Mouse (Mus musculus) splenic B cell, adult 2 months (primary cell): ENCODE results near the gene Chic2.

Source experiments
- DNase-seq: peaks from one replicate; pipeline ENCODE4 v3.0.0-alpha.2; 2011; ENCODE audit warnings: low read depth, low spot score
- H3K27me3 ChIP-seq: 2 replicates; pipeline ENCODE4 v1.6.1; 2012; ENCODE audit warnings: mild to moderate bottlenecking, low read length, moderate library complexity, mixed read lengths; ENCODE audit not compliant: control insufficient read depth, poor library complexity, insufficient read depth, severe bottlenecking
- H3K36me3 ChIP-seq: 2 replicates; pipeline ENCODE4 v1.6.1; 2012; ENCODE audit warnings: mild to moderate bottlenecking, low read length, moderate library complexity, mixed read lengths; ENCODE audit not compliant: control insufficient read depth, poor library complexity, insufficient read depth, severe bottlenecking

Gene Chic2

DNA sequence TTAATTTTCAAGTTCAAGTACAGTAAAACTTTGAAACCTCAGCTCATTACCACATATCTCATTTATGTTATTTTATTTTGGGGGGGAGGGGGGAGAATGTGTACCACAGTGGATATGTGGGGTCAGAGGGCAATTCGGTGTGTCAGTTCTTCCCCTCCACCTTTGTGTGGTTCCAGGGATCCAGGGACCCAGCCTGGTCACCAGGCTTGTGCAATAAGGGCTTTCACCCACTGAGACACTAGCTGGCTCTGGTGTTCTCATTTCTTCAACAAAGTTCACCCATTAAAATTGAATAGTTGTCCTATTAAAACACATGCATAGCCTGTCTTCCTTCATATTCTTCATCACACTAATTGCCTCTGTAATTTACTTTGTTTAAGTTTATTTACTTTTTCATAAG, 5.3 kb downstream of the Chic2 start:
- DNase-seq: no peak
- no peaks in the 10 kb centered on the region for H3K36me3 ChIP-seq
- no peaks in the 10 kb centered on the region for H3K27me3 ChIP-seq

GRCm38 (mm10) chr5:75035475-75035874, 9.1 kb downstream of the Chic2 start:
- DNase-seq: no peak
- Histone ChIP-seq H3K36me3 (no peaks in the 10 kb centered on the region), H3K27me3 (no peaks in the 10 kb centered on the region)

- Histone ChIP-seq H3K27me3 (no peaks in the 10 kb centered on the region), H3K36me3 (no peaks in the 10 kb centered on the region; the same call in 1 of the 2 replicates)
- no peak for DNase-seq
Observed at GRCm38 (mm10) chr5:75014768-75015167, 29.8 kb downstream of the Chic2 start.

- DNase-seq: no peak
- H3K36me3 ChIP-seq: no peaks in the 10 kb centered on the region; the same call in 1 of the 2 replicates
- H3K27me3 ChIP-seq: no peaks in the 10 kb centered on the region
Observed at GRCm38 (mm10) chr5:75012771-75013421, 31.7 kb downstream of the Chic2 start.

DNA sequence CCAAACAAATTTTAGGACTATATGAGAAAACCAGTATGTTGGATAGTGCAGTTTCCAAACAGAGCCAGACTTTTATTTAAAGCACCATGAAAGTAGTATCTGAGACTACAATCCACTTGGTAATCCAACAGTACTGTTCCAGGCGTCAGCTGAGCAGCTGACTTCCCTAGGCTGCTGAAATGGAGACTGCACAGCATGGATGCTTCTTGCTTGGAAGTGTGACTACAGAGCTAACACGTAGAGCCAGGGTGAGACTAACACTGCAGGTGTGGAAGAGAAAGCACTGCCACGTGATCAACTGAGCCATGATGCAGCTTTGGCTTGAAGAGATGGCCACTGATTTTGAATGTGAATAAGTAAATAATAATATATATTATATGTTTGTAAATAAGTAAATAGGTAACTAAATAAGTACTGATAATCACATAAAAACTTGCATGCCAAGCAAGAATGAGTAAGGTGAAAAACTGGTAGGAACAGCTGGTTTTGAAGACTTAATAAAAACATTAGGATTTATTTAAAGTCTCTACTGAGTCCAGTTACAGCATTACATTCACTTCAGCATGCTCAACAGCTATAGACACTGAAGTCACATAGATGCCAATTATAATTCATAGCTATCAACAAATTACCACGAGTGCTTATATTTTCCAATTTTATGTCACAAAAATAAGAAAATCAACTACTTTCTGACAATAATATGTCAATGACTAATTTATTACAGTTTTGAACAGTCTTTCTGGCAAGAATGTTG, 32.4 kb downstream of the Chic2 start:
- Histone ChIP-seq H3K27me3 (no peaks in the 10 kb centered on the region), H3K36me3 (no peaks in the 10 kb centered on the region; the same call in 1 of the 2 replicates)
- no peak for DNase-seq

- no peak for DNase-seq
- H3K27me3 ChIP-seq: no peaks in the 10 kb centered on the region
- no peaks in the 10 kb centered on the region for H3K36me3 ChIP-seq
Observed at GRCm38 (mm10) chr5:75004755-75005154, 39.8 kb downstream of the Chic2 start.

GRCm38 (mm10) chr5:75002109-75002508, 42.5 kb downstream of the Chic2 start:
- Histone ChIP-seq H3K36me3 (0 out of 2 replicates have a peak, but pooled peaks cover 4% of the 10 kb centered on the region), H3K27me3 (no peaks in the 10 kb centered on the region)
- no peak for DNase-seq

- no peak for DNase-seq
- H3K36me3 ChIP-seq: peaks cover 5% of the 10 kb centered on the region; the same call in 1 of the 2 replicates
- no peaks in the 10 kb centered on the region for H3K27me3 ChIP-seq
Observed at GRCm38 (mm10) chr5:74998716-74999512, 45.7 kb downstream of the Chic2 start.

- Histone ChIP-seq H3K27me3 (no peaks in the 10 kb centered on the region), H3K36me3 (peaks cover 5% of the 10 kb centered on the region; the same call in 1 of the 2 replicates)
- no peak for DNase-seq
Observed at GRCm38 (mm10) chr5:74994947-74995346, 49.6 kb downstream of the Chic2 start.

GRCm38 (mm10) chr5:74984101-74984500, 60.5 kb downstream of the Chic2 start:
- no peak for DNase-seq

DNA sequence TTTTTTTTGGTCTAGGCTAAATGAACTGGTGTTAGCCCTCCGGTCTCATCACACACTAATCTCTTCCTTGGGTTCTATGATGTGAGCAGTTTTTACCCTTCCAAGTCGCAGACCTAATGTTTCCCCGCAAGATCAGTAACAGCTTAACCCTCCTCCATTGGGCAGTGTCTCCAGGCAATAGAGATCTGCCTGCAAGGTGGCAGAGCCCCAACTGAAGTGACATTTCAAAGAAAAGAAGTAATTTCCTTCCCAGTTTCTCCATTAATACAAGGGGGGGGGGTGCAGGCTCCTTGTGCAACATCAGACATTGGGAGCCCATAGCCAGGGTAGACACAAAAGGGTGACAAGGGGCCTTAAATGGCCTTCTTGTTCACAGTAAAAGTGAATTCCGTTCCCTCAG, 64.0 kb downstream of the Chic2 start:
- DNase-seq: no peak

More at GRCm38 (mm10) chr5:74984101-74984500, 60.5 kb downstream of the Chic2 start:
- Histone ChIP-seq H3K27me3 (no peaks in the 10 kb centered on the region), H3K36me3 (no peaks in the 10 kb centered on the region)

GRCm38 (mm10) chr5:74980154-74980553, 64.4 kb downstream of the Chic2 start:
- no peak for DNase-seq
- no peaks in the 10 kb centered on the region for H3K36me3 ChIP-seq
- no peaks in the 10 kb centered on the region for H3K27me3 ChIP-seq

More for the DNA sequence above, 64.0 kb downstream of the Chic2 start:
- Histone ChIP-seq H3K36me3 (no peaks in the 10 kb centered on the region), H3K27me3 (no peaks in the 10 kb centered on the region)

DNA sequence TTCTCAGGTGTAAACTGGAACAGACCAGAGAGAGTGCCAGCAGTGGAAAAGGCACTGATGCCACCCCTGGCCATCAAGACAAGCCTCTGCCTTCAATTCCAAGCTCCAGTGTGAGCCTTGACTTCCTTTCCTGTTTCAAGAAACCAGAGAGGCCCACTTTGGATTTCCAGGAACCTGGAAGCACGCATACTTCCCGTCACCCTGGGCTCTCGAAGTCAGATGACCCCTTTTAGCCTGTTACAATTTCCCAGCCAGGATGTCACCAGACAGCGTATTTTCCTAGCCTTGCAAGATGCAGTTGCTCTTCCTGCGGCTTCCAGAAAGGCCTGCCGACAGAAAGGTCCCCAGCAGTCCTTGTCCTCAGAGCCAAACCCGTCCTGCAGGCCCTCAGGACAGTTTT, 65.0 kb downstream of the Chic2 start:
- Histone ChIP-seq H3K36me3 (no peaks in the 10 kb centered on the region), H3K27me3 (no peaks in the 10 kb centered on the region)
- DNase-seq: no peak

DNA sequence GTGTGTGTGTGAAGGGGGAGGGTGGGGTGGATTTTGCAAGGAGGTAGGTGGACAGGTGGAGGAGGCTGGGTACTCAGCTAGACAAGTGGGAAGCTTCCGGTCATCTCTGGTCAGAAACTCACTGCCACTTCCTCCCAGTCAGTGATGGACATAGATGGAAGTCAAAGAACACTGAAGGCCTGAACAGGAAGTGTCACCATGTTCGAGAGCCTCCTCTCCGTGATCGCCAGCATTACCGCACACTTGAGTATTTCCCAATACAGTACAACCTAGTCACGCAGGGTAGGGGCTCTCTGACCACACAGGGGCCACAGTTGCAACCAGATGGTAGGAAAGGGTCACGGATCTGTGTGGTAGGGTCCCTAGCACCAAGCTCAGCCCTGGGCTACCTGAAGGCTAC, 69.1 kb downstream of the Chic2 start:
- no peak for DNase-seq
- no peaks in the 10 kb centered on the region for H3K36me3 ChIP-seq
- no peaks in the 10 kb centered on the region for H3K27me3 ChIP-seq
